In the genomic region with DNA sequence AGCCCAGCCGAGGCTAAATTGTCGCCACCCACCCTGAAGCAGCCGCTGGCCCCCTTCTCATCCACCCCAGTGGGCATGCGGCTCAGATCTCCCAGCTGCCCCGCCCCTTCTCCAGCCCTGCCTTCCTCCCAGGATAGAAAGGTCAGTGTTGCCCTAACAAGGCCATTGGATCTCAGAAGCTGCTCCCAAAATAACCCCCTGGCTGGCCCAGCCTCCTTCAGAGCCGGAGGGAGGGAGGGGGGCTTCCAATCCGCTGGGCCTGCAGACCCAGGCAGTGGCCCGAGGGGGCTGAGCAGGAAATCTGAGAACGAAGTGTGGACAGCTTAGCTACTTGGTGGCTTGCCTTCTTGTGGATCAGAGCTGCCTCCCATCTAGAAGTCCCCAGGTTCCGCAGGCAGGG, we compare ENCODE assay signal across 9 mouse cellular contexts. TPM values are rescaled to one million over a fixed set of nuclear protein-coding genes. Genes with fewer than 3 reads are reported as not detected.
DNase-seq lines count a peak whose midpoint lies in the region; ATAC-seq lines count a peak whose summit lies in the region.
"Had no signal": no experiment of that assay in that cellular context is flagged by ENCODE, and none has a peak within 500 bp of the region (broad histone marks: within the 10 kb centered on the region; RNA-seq: fewer than 3 reads in every experiment).

Gene Jph2 (minus strand): TSS at position 89 of the 400 bp plus-strand sequence.

- ATAC-seq in midbrain, embryonic 13.5 days: no peak

- H3K9ac ChIP-seq in midbrain, embryonic 13.5 days (replicated peaks): no peak within 1 kb of the TSS

- WGBS in midbrain, embryonic 13.5 days: 10% methylated on average over 10 of the region's 10 CpGs

- peaks cover 7% of the 10 kb centered on the region; the same call in 1 of the 2 replicates for H3K4me1 ChIP-seq in midbrain, embryonic 13.5 days (replicated peaks)

- peak within 1 kb of the TSS; percentile 29 for H3K4me2 ChIP-seq in midbrain, embryonic 13.5 days (replicated peaks)

- H3K36me3 ChIP-seq in midbrain, embryonic 13.5 days: no peaks in the 10 kb centered on the region

- no peaks in the 10 kb centered on the region for H3K9me3 ChIP-seq in midbrain, embryonic 13.5 days

- peak; percentile 45 for DNase-seq in ovary, adult 18-20 months (ENCODE audit: low spot score)
- DNase-seq in ovary, postnatal 10 days (ENCODE audit: low spot score): no peak
- peak in 1 of 2 experiments; percentile 52 for DNase-seq in gastrocnemius, postnatal 4 days (ENCODE audit: low spot score in 2 of 2)
- DNase-seq in kidney, postnatal 10 days: peak; percentile 78
- no peak for DNase-seq in left cerebral cortex, adult 11 months (ENCODE audit: low spot score)
- DNase-seq in left cerebral cortex, adult 18-20 months (ENCODE audit: low spot score in 2 of 2): no peak
- no peak for DNase-seq in cerebellum, postnatal 25 days

- H3K27me3 ChIP-seq in midbrain, embryonic 13.5 days: 0 out of 2 replicates have a peak, but pooled peaks cover 3% of the 10 kb centered on the region

- H3K4me3 ChIP-seq in midbrain, embryonic 13.5 days (replicated peaks): no peak within 1 kb of the TSS

- H3K27ac ChIP-seq in midbrain, embryonic 13.5 days: no peak within 1 kb of the TSS
- H3K27ac ChIP-seq: macrophage had no signal

RNA-seq across cellular contexts. Expression of gene Jph2, which starts in this region (rescaled TPM):
- total RNA-seq in gastrocnemius, postnatal 4 days (2021): 100 to 1,000 TPM; 166 to 199 TPM
- 0.13 and 0.31 TPM in 2 replicates for polyA plus RNA-seq in midbrain, embryonic 13.5 days (2015; fragmentation: Nextera tagmentation; extraction: Ambion mirVana)
- total RNA-seq in left cerebral cortex, adult 18-20 months (2021): under 1 TPM; 0.56 to 0.58 TPM
- polyA plus RNA-seq: macrophage had no signal

Comparison
In these comparisons a context has a peak if more than half of its experiments do, and no peak if none do; other contexts are left out.
1. RNA of gene Jph2 (total RNA-seq): 166 to 199 TPM in gastrocnemius, postnatal 4 days; 0.56 to 0.58 TPM in left cerebral cortex, adult 18-20 months; every median in the first group is over 100 times any median in the second.
2. DNase-seq: peak in ovary, adult 18-20 months (single experiment) and kidney, postnatal 10 days (single experiment); none in ovary, postnatal 10 days (single experiment), left cerebral cortex, adult 11 months (single experiment), left cerebral cortex, adult 18-20 months (0 of 2) and cerebellum, postnatal 25 days (0 of 2).